Mouse (Mus musculus): ENCODE results near the gene Prkn.

DNA sequence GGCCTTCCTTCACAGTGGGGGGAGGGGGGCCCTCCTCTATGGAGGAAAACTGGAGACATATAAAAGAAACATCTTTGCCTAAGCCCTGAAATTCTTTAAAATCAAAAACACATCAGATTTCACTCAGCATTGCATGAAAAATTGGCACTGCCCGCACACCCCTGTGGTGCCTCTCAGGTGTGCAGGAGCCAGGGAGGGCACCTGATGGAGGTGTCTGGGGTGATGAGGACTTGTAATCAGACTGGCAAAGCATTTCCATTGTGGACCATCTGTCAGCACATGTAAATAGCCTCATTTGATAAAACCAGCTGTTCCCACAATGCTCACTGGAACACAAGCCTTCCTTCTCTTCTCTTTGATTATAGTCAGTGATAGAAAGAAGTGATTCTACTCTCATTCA is 928.8 kb downstream of the Prkn start:
- TF ChIP-seq CTCF (IDR thresholded peaks at IDR 0.05; ENCODE audit: insufficient read depth, low read length) (no peak), POLR2A (IDR thresholded peaks at IDR 0.05; ENCODE audit: borderline replicate concordance, extremely low read depth, low read depth, low read length) (no peak)

All from lung, adult 2 months (tissue).